Mouse (Mus musculus) spleen, adult 18-20 months (tissue): Measurements from ENCODE around the gene Vmn1r184.
"Not testable (repeated sequence)": the region's sequence is repeated elsewhere in the genome, so short reads cannot be mapped to it uniquely, and the experiment has no call there.

Experiments used
- DNase-seq, 2 experiments: peaks; one replicate each; pipeline ENCODE4 v3.0.0; 2022; ENCODE audit warnings: mixed read lengths in 2 of 2

Vmn1r184 gene

GRCm38 (mm10) chr7:26260034-26260433 lies at the start of gene Vmn1r184:
Gene Vmn1r184 (plus strand): TSS chr7:26260334.
- DNase-seq: not testable (repeated sequence)

- DNase-seq: not testable (repeated sequence)
These were observed 43.5 kb downstream of the Vmn1r184 start for GRCm38 (mm10) chr7:26303429-26304166.

GRCm38 (mm10) chr7:26306926-26307325 lies 46.8 kb downstream of the Vmn1r184 start, which contains the start of gene Cyp2a4:
Gene Cyp2a4 (plus strand): TSS chr7:26307169.
- DNase-seq: not testable (repeated sequence)

- not testable (repeated sequence) for DNase-seq
These were observed 51.7 kb downstream of the Vmn1r184 start for GRCm38 (mm10) chr7:26311786-26312185.

- not testable (repeated sequence) for DNase-seq
These were observed 55.1 kb downstream of the Vmn1r184 start for GRCm38 (mm10) chr7:26315194-26315593.

- DNase-seq: not testable (repeated sequence)
These were observed 55.7 kb downstream of the Vmn1r184 start for GRCm38 (mm10) chr7:26315809-26316208.
